Mouse (Mus musculus) embryonic fibroblast, embryonic 13.5 days (primary cell): ENCODE data around the gene Gm28038.

ENCODE experiments used
- CTCF ChIP-seq: IDR thresholded peaks from 2 replicates; pipeline ENCODE4 v1.5.1; 2011; ENCODE audit warnings: mild to moderate bottlenecking, control low read depth, low read length, moderate library complexity, borderline replicate concordance; ENCODE audit not compliant: insufficient read depth
- POLR2A ChIP-seq: IDR thresholded peaks from 2 replicates; pipeline ENCODE4 v1.6.1; 2011; ENCODE audit warnings: low read depth, mild to moderate bottlenecking, control low read depth, low read length, moderate library complexity

- no peak for TF ChIP-seq CTCF
- TF ChIP-seq POLR2A: no peak
These were observed 55.5 kb downstream of the Gm28038 start for GRCm38 (mm10) chr2:30336174-30336915.
